Mouse (Mus musculus): ENCODE measurements around the gene Akain1. TPM values are rescaled to one million over a fixed set of nuclear protein-coding genes. Genes with fewer than 3 reads are reported as not detected.

Gene Akain1
- polyA plus RNA-seq, 1 experiment from 2014 or later = not detected

DNA sequence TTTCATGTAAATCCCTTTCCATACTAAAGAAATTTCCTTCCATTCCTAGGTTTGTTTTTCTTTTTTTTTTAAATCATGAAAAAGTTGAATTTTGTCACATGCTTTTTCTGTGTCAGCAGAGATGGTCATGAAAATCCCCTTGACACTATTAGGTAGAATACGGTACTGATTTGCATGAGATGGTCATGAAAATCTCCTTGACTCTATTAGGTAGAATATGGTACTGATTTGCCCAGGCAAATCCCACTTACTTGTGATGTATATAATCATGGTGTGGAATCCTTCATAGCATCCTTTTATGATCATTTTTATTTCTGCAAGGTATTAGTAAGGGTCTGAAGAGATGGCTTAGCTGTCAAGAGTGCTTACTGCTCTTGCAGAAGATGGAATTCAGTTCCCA is 17.5 kb upstream of the Akain1 start:
- no peak overlapping the region for H3K4me2 ChIP-seq
- H3K9ac ChIP-seq (ENCODE audit: low read depth, low read length) = no peak overlapping the region
- 11% methylated on average over 1 of the region's 1 CpGs for WGBS (ENCODE audit: insufficient replicate concordance)
- no peak for ATAC-seq (replicated peaks; ENCODE audit: insufficient number of reproducible peaks, low FRiP score, low TSS enrichment)
- H3K4me3 ChIP-seq (ENCODE audit: low read depth, low read length) = no peak overlapping the region
- H3K4me1 ChIP-seq (ENCODE audit: control insufficient read depth, insufficient read depth, low read length) = no peaks in the 10 kb centered on the region; the same call in 1 of the 2 replicates
- no peaks in the 10 kb centered on the region for H3K36me3 ChIP-seq (ENCODE audit: control insufficient read depth, insufficient read depth, low read length)
- no peaks in the 10 kb centered on the region for H3K27me3 ChIP-seq (ENCODE audit: control insufficient read depth, insufficient read depth, low read length)
- no peak overlapping the region for H3K27ac ChIP-seq (ENCODE audit: low read depth, low read length)
- no peaks in the 10 kb centered on the region for H3K9me3 ChIP-seq (replicated peaks; ENCODE audit: control insufficient read depth, low read length)

DNA sequence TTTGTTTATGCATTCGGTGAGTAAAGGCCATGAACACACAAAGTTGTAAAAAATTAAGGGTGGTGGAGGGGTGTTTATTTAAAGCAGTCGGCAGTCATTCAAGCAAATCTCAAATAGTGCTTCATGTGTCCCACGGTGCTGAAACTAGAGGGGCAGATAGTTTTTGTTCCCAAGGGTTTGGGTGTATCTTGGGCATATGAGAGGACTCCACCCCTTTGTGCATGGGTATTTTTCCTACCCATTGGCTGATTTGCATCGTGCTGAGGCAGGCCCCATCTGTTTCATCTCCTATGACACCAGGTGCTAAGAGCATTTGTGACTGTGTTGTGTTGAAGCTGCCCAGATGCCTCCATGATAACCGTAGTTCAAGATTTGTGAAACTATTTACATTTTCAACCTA is 1.3 kb upstream of the Akain1 start:
- WGBS (ENCODE audit: insufficient replicate concordance) = 67% methylated on average over 5 of the region's 5 CpGs
- Histone ChIP-seq H3K4me1 (ENCODE audit: control insufficient read depth, insufficient read depth, low read length) (peaks cover 3% of the 10 kb centered on the region; the same call in 1 of the 2 replicates), H3K4me3 (ENCODE audit: low read depth, low read length) (no peak overlapping the region), H3K27me3 (ENCODE audit: control insufficient read depth, insufficient read depth, low read length) (peaks cover 20% of the 10 kb centered on the region), H3K9me3 (replicated peaks; ENCODE audit: control insufficient read depth, low read length) (no peaks in the 10 kb centered on the region), H3K36me3 (ENCODE audit: control insufficient read depth, insufficient read depth, low read length) (no peaks in the 10 kb centered on the region), H3K27ac (ENCODE audit: low read depth, low read length) (no peak overlapping the region), H3K4me2 (no peak overlapping the region), H3K9ac (ENCODE audit: low read depth, low read length) (no peak overlapping the region)
- no peak for ATAC-seq (replicated peaks; ENCODE audit: insufficient number of reproducible peaks, low FRiP score, low TSS enrichment)

DNA sequence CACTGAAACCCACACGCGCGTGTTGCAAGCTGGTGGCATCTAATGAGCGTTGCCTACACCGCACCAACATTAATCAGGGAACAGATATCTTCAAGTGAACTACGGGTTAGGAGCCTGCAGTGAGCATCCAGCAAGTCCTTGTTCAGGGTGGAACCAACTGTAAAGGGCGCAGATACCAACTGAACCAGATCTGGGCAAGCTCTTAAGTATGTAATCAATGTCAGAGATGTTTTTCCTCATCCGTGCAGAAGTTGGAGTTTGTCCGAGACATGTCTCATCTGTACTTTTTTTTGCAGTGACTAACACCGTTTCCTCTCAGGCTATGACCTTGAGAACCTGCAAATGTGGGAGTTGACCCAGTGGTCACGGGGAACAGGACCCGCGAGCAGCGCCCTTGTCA is 640 bp upstream of the Akain1 start:
- 28% methylated on average over 14 of the region's 14 CpGs for WGBS (ENCODE audit: insufficient replicate concordance)
- no peak for ATAC-seq (replicated peaks; ENCODE audit: insufficient number of reproducible peaks, low FRiP score, low TSS enrichment)
- Histone ChIP-seq H3K9ac (ENCODE audit: low read depth, low read length) (no peak overlapping the region), H3K4me3 (ENCODE audit: low read depth, low read length) (peak overlapping the region; percentile 42), H3K27me3 (ENCODE audit: control insufficient read depth, insufficient read depth, low read length) (peaks cover 20% of the 10 kb centered on the region), H3K4me2 (peak overlapping the region; percentile 75), H3K27ac (ENCODE audit: low read depth, low read length) (no peak overlapping the region), H3K4me1 (ENCODE audit: control insufficient read depth, insufficient read depth, low read length) (peaks cover 3% of the 10 kb centered on the region; the same call in 1 of the 2 replicates), H3K9me3 (replicated peaks; ENCODE audit: control insufficient read depth, low read length) (no peaks in the 10 kb centered on the region), H3K36me3 (ENCODE audit: control insufficient read depth, insufficient read depth, low read length) (no peaks in the 10 kb centered on the region)

DNA sequence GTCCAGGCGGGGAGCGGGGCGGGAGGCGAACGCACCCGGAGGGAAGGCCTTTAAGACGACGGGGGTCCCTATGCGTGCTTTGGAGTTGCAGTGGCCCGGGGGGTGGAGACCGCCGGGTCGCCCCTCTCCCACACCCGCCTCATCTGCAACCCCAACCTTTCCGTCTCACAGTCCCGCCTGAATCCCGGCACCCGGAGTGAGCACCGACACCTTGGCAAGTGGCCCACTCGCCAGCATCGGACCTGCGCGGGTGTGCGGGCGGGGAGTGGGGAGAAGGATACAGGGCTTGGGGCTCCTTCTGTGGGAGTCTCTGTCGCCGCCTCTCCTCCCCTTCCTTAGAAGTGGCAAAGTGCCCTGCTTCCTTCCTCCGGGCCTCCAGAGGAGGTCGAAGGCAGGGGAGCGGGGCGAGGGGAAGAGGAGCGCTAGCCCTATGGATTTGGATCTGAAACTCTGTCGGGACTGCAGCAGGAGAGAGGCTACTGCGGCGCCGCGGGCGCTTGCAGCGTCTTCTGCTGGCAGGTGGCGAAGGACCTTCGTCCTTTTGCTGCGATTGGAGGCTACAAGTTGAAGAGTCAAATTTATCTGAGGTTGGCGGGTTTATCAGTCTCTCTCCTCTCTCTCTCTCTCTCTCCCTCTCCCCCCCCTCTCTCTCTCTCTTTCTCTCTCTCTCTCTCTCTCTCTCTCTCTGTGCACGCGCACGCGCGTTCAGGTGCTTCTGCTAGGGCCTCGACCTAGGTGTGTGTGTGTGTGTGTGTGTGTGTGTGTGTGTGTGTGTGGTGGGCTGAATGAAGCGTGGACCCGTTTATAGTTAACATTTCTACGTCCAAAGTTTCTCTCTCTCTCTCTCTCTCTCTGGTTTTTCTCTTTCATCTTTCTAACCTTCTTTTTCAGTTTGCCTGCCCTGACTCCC is 700 bp downstream of the Akain1 start:
- ATAC-seq (replicated peaks; ENCODE audit: insufficient number of reproducible peaks, low FRiP score, low TSS enrichment) = peak; percentile 28; the same call in 1 of the 2 replicates
- Histone ChIP-seq H3K4me3 (ENCODE audit: low read depth, low read length) (peak overlapping the region; percentile 42), H3K4me1 (ENCODE audit: control insufficient read depth, insufficient read depth, low read length) (peaks cover 3% of the 10 kb centered on the region; the same call in 1 of the 2 replicates), H3K27ac (ENCODE audit: low read depth, low read length) (no peak overlapping the region), H3K9ac (ENCODE audit: low read depth, low read length) (no peak overlapping the region), H3K36me3 (ENCODE audit: control insufficient read depth, insufficient read depth, low read length) (no peaks in the 10 kb centered on the region), H3K9me3 (replicated peaks; ENCODE audit: control insufficient read depth, low read length) (no peaks in the 10 kb centered on the region), H3K27me3 (ENCODE audit: control insufficient read depth, insufficient read depth, low read length) (peaks cover 20% of the 10 kb centered on the region), H3K4me2 (peak overlapping the region; percentile 75)
- 1% methylated on average over 42 of the region's 52 CpGs for WGBS (ENCODE audit: insufficient replicate concordance)

GRCm38 (mm10) chr17:69441041-69441440 is 1.9 kb downstream of the Akain1 start:
- Histone ChIP-seq H3K27ac (ENCODE audit: low read depth, low read length) (no peak overlapping the region), H3K36me3 (ENCODE audit: control insufficient read depth, insufficient read depth, low read length) (no peaks in the 10 kb centered on the region), H3K9ac (ENCODE audit: low read depth, low read length) (no peak overlapping the region), H3K27me3 (ENCODE audit: control insufficient read depth, insufficient read depth, low read length) (peaks cover 20% of the 10 kb centered on the region), H3K4me1 (ENCODE audit: control insufficient read depth, insufficient read depth, low read length) (peaks cover 3% of the 10 kb centered on the region; the same call in 1 of the 2 replicates), H3K9me3 (replicated peaks; ENCODE audit: control insufficient read depth, low read length) (no peaks in the 10 kb centered on the region), H3K4me2 (no peak overlapping the region), H3K4me3 (ENCODE audit: low read depth, low read length) (no peak overlapping the region)
- no peak for ATAC-seq (replicated peaks; ENCODE audit: insufficient number of reproducible peaks, low FRiP score, low TSS enrichment)
- WGBS (ENCODE audit: insufficient replicate concordance) = 13% methylated on average over 9 of the region's 9 CpGs

- Histone ChIP-seq H3K27ac (ENCODE audit: low read depth, low read length) (no peak overlapping the region), H3K4me2 (no peak overlapping the region), H3K36me3 (ENCODE audit: control insufficient read depth, insufficient read depth, low read length) (no peaks in the 10 kb centered on the region), H3K27me3 (ENCODE audit: control insufficient read depth, insufficient read depth, low read length) (no peaks in the 10 kb centered on the region), H3K9me3 (replicated peaks; ENCODE audit: control insufficient read depth, low read length) (no peaks in the 10 kb centered on the region), H3K4me3 (ENCODE audit: low read depth, low read length) (no peak overlapping the region), H3K4me1 (ENCODE audit: control insufficient read depth, insufficient read depth, low read length) (peaks cover 13% of the 10 kb centered on the region; the same call in 1 of the 2 replicates), H3K9ac (ENCODE audit: low read depth, low read length) (no peak overlapping the region)
- ATAC-seq (replicated peaks; ENCODE audit: insufficient number of reproducible peaks, low FRiP score, low TSS enrichment) = no peak
These were observed 9.6 kb downstream of the Akain1 start for GRCm38 (mm10) chr17:69448679-69449078.

GRCm38 (mm10) chr17:69461680-69462079 is 22.6 kb downstream of the Akain1 start:
- Histone ChIP-seq H3K4me2 (no peak overlapping the region), H3K36me3 (ENCODE audit: control insufficient read depth, insufficient read depth, low read length) (no peaks in the 10 kb centered on the region), H3K27me3 (ENCODE audit: control insufficient read depth, insufficient read depth, low read length) (no peaks in the 10 kb centered on the region), H3K27ac (ENCODE audit: low read depth, low read length) (no peak overlapping the region), H3K9me3 (replicated peaks; ENCODE audit: control insufficient read depth, low read length) (no peaks in the 10 kb centered on the region), H3K4me3 (ENCODE audit: low read depth, low read length) (no peak overlapping the region), H3K9ac (ENCODE audit: low read depth, low read length) (no peak overlapping the region), H3K4me1 (ENCODE audit: control insufficient read depth, insufficient read depth, low read length) (no peaks in the 10 kb centered on the region)
- no peak for ATAC-seq (replicated peaks; ENCODE audit: insufficient number of reproducible peaks, low FRiP score, low TSS enrichment)
- WGBS (ENCODE audit: insufficient replicate concordance) = 82% methylated on average over 7 of the region's 7 CpGs

DNA sequence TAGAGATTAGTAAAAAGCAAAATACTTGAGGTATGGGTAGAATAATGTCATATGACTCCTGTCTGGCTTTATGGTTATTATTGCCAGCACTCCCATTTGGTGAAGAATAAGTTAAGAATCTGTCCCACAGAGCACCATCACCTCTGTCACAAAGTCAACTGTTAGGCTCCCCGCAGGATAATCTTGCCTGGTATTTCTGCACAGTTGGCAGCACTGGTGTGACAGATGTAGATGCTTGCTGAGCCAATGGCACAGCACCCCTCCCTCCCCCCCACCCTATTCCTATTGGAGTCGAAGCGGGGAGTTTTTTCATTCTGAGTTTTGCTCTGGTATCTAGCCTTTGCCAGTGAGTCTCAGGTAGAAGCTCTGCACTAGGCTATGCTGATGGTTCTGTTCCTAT is 23.9 kb downstream of the Akain1 start:
- ATAC-seq (replicated peaks; ENCODE audit: insufficient number of reproducible peaks, low FRiP score, low TSS enrichment) = no peak
- H3K36me3 ChIP-seq (ENCODE audit: control insufficient read depth, insufficient read depth, low read length) = no peaks in the 10 kb centered on the region
- H3K9ac ChIP-seq (ENCODE audit: low read depth, low read length) = no peak overlapping the region

DNA sequence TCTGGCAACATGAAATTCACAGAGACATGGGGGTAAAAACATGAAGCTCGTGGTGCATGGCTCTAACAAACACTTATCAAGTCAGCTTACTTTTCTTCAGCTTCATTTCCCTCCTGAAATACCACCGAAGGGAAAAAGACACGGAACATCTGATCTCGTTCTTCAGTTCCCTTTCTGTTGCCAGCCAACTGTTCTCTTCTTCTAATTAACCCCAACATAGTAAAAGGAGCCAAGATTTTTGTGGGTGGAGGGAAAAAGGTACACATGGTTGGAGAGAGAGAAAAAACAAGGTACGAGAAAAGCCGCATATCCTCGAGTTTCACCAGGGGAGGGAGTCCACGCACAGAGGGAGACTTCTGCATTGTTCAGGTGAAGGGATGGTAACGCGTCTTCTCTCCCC is 32.0 kb downstream of the Akain1 start:
- H3K36me3 ChIP-seq (ENCODE audit: control insufficient read depth, insufficient read depth, low read length) = no peaks in the 10 kb centered on the region
- H3K4me1 ChIP-seq (ENCODE audit: control insufficient read depth, insufficient read depth, low read length) = no peaks in the 10 kb centered on the region
- H3K27me3 ChIP-seq (ENCODE audit: control insufficient read depth, insufficient read depth, low read length) = no peaks in the 10 kb centered on the region
- H3K4me2 ChIP-seq = no peak overlapping the region
- no peak overlapping the region for H3K9ac ChIP-seq (ENCODE audit: low read depth, low read length)
- no peak for ATAC-seq (replicated peaks; ENCODE audit: insufficient number of reproducible peaks, low FRiP score, low TSS enrichment)
- H3K9me3 ChIP-seq (replicated peaks; ENCODE audit: control insufficient read depth, low read length) = no peaks in the 10 kb centered on the region
- no peak overlapping the region for H3K4me3 ChIP-seq (ENCODE audit: low read depth, low read length)
- WGBS (ENCODE audit: insufficient replicate concordance) = 57% methylated on average over 10 of the region's 10 CpGs
- no peak overlapping the region for H3K27ac ChIP-seq (ENCODE audit: low read depth, low read length)

More for the DNA sequence above, 23.9 kb downstream of the Akain1 start:
- no peaks in the 10 kb centered on the region for H3K9me3 ChIP-seq (replicated peaks; ENCODE audit: control insufficient read depth, low read length)
- H3K4me1 ChIP-seq (ENCODE audit: control insufficient read depth, insufficient read depth, low read length) = no peaks in the 10 kb centered on the region
- H3K27ac ChIP-seq (ENCODE audit: low read depth, low read length) = no peak overlapping the region
- WGBS (ENCODE audit: insufficient replicate concordance) = 53% methylated on average over 3 of the region's 3 CpGs
- no peak overlapping the region for H3K4me3 ChIP-seq (ENCODE audit: low read depth, low read length)
- H3K27me3 ChIP-seq (ENCODE audit: control insufficient read depth, insufficient read depth, low read length) = no peaks in the 10 kb centered on the region
- H3K4me2 ChIP-seq = no peak overlapping the region
